Mouse (Mus musculus) heart, embryonic 13.5 days (tissue): Measurements from ENCODE around the gene Fbxo30. TPM values are rescaled to one million over a fixed set of nuclear protein-coding genes. Genes with fewer than 3 reads are reported as not detected.

Experiments
- ATAC-seq: fragments of 200-750 bp; cut with Nextera tagmentation; 2 replicates; pipeline ENCODE4 v1.8.0; 2017; ENCODE audit warnings: moderate TSS enrichment; ENCODE audit not compliant: insufficient number of reproducible peaks, low FRiP score, low TSS enrichment; ENCODE audit errors: extremely low read depth
- H3K27ac ChIP-seq: fragments of 300-500 bp; sonication (generic); replicated peaks from 2 replicates; pipeline ENCODE4 v1.5.1; 2015; ENCODE audit warnings: moderate library complexity, mild to moderate bottlenecking, inconsistent platforms
- H3K27me3 ChIP-seq: fragments of 300-500 bp; sonication (generic); replicated peaks from 2 replicates; pipeline ENCODE4 v1.6.1; 2015; ENCODE audit warnings: mild to moderate bottlenecking, inconsistent platforms
- H3K36me3 ChIP-seq: fragments of 300-500 bp; sonication (generic); 2 replicates; pipeline ENCODE4 v1.6.1; 2015; ENCODE audit warnings: mild to moderate bottlenecking, inconsistent platforms
- H3K4me1 ChIP-seq: fragments of 300-500 bp; sonication (generic); 2 replicates; pipeline ENCODE4 v1.6.1; 2015; ENCODE audit warnings: inconsistent platforms
- H3K4me2 ChIP-seq: fragments of 300-500 bp; sonication (generic); 2 replicates; pipeline ENCODE4 v1.6.1; 2015; ENCODE audit warnings: inconsistent platforms, mild to moderate bottlenecking, moderate library complexity
- H3K4me3 ChIP-seq: fragments of 300-500 bp; sonication (generic); 2 replicates; pipeline ENCODE4 v1.5.1; 2015; ENCODE audit warnings: moderate library complexity, mild to moderate bottlenecking, inconsistent platforms
- H3K9ac ChIP-seq: fragments of 300-500 bp; sonication (generic); 2 replicates; pipeline ENCODE4 v1.6.1; 2015; ENCODE audit warnings: inconsistent platforms, mild to moderate bottlenecking, moderate library complexity
- H3K9me3 ChIP-seq: fragments of 300-500 bp; sonication (generic); 2 replicates; pipeline ENCODE4 v1.6.1; 2016; ENCODE audit warnings: inconsistent platforms
- WGBS: fragments of 180-500 bp; shearing (Covaris S2); methylation state at CpG from one replicate; pipeline ENCODE4 v1.1.7; 2015; ENCODE audit warnings: mixed read lengths; 5-methylcytosine and 5-hydroxymethylcytosine counted together
- polyA plus RNA-seq: library from polyadenylated mRNA; unstranded; fragments of >200 nt; fragmentation: Nextera tagmentation; extraction: Ambion mirVana; gene quantifications from 2 replicates; pipeline ENCODE4 v1.2.1, GENCODE M21; 2015

Fbxo30 gene
- polyA plus RNA-seq, 1 experiment from 2014 or later, result 33.0 TPM

DNA sequence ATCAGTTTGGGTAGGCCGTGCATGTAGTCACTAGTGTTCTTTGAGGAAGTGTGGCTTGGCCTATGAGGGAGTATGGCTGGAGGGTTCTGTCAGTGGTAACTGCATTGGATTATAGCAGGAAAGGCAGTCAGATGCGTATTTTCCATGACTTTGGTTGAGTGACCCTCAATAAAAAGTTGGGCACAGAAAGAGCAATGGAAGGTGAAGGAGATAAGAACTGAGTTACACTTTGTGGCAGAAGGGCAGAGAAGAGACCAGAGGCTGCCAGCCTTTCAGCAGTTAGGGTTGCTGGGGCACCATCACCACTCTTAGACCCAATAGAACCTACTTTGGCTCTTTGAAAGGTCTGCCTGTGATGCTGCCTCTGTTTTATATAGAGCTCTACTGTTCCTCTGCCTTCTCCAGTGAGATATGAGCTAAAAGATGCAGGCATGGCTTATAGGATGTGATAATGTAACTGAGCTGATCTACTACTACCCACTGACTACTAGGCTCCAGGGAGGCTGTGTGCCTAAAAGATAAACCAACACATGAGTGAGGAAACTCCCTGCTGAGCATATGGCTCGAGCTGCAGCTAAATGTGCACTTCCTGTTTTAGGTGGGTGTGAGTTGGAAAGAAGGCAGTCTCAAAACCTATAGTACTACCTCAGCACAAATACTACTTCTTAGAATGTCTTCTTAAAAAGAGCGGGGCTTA lies 42.2 kb downstream of the Fbxo30 start:
- 74% methylated on average over 4 of the region's 4 CpGs for WGBS
- Histone ChIP-seq H3K27ac (no peak overlapping the region), H3K36me3 (no peaks in the 10 kb centered on the region), H3K4me3 (no peak overlapping the region), H3K9me3 (no peaks in the 10 kb centered on the region), H3K9ac (no peak overlapping the region), H3K27me3 (no peaks in the 10 kb centered on the region), H3K4me2 (no peak overlapping the region), H3K4me1 (no peaks in the 10 kb centered on the region)
- no peak for ATAC-seq

GRCm38 (mm10) chr10:11326526-11326925 lies 45.4 kb downstream of the Fbxo30 start:
- no peak overlapping the region for H3K27ac ChIP-seq

DNA sequence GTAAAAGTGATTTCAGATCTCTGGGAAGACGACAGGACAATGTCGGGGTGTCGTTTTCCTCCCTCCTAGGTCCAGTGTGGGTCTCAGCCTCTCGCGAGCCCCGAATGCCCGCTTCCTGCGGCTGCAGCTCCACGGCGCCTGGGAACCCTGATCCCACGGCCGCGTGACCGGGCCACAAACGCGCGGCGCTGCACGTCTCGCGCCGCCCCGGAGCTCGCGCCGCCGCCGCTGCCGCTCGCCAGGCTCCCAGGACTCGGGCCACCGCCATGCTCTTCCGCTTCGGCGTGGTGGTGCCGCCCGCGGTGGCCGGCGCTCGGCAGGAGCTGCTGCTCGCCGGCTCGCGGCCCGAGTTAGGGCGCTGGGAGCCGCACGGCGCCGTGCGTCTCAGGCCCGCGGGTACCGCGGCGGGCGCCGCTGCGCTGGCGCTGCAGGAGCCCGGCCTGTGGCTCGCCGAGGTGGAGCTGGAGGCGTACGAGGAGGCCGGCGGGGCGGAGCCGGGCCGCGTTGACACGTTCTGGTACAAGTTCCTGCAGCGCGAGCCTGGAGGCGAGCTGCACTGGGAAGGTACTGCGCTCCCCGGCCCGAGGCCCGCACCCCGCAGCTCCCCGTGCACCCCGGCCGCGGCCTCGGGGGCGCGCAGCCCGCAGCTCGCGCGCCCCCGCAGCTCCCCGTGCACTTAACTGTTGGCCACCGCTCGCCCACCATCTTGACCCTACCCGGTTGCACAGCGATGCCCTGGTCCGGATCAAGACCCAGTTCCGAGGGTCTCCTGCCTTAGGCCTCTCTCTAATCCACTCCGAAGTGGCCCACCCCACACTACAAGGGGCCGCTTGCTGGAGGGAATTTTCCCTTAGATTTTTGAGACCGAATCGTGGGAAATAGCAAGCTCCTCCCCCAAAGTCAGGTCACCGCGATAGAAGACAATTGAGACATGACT lies 62.3 kb downstream of the Fbxo30 start, which contains the start of gene Epm2a:
Epm2a (plus strand) TSS at position 200 of the 937 bp plus-strand sequence.
- under 1% methylated on average over 102 of the region's 106 CpGs for WGBS
- H3K9me3 ChIP-seq, result no peaks in the 10 kb centered on the region
- H3K9ac ChIP-seq, result peak within 1 kb of the TSS; percentile 94
- no peaks in the 10 kb centered on the region for H3K36me3 ChIP-seq
- H3K4me3 ChIP-seq, result peak within 1 kb of the TSS; percentile 78
- no peaks in the 10 kb centered on the region for H3K27me3 ChIP-seq
- H3K4me1 ChIP-seq, result peaks cover 11% of the 10 kb centered on the region
- peak within 1 kb of the TSS; percentile 99 for H3K27ac ChIP-seq
- peak within 1 kb of the TSS; percentile 75 for H3K4me2 ChIP-seq
- peak; percentile 77 for ATAC-seq

More at GRCm38 (mm10) chr10:11326526-11326925, 45.4 kb downstream of the Fbxo30 start:
- Histone ChIP-seq H3K4me2 (no peak overlapping the region), H3K4me1 (no peaks in the 10 kb centered on the region), H3K27me3 (no peaks in the 10 kb centered on the region), H3K9ac (no peak overlapping the region), H3K4me3 (no peak overlapping the region), H3K36me3 (no peaks in the 10 kb centered on the region), H3K9me3 (no peaks in the 10 kb centered on the region)
- 87% methylated on average over 3 of the region's 3 CpGs for WGBS
- ATAC-seq, result no peak

- Histone ChIP-seq H3K9me3 (no peaks in the 10 kb centered on the region), H3K27me3 (no peaks in the 10 kb centered on the region), H3K27ac (no peak overlapping the region), H3K36me3 (no peaks in the 10 kb centered on the region), H3K4me1 (peaks cover 11% of the 10 kb centered on the region), H3K9ac (no peak overlapping the region), H3K4me2 (peak overlapping the region; percentile 75), H3K4me3 (peak overlapping the region; percentile 78; the same call in 1 of the 2 replicates)
- WGBS, result 76% methylated on average over 18 of the region's 18 CpGs
- no peak for ATAC-seq
Measured at GRCm38 (mm10) chr10:11344536-11345468, 63.7 kb downstream of the Fbxo30 start.

Other genes with a start within 250 kb of the Fbxo30 start
- 0.04 and 0.09 TPM in 2 replicates for gene Grm1, start 199.0 kb upstream of the Fbxo30 start, polyA plus RNA-seq
- gene Shprh, start 131.9 kb upstream of the Fbxo30 start, polyA plus RNA-seq, result 10.0 and 10.4 TPM in 2 replicates
- 0.82 and 0.99 TPM in 2 replicates for gene Epm2a, start 62.1 kb downstream of the Fbxo30 start, polyA plus RNA-seq